ENCODE assay signal across 8 mouse cellular contexts in the genomic region with DNA sequence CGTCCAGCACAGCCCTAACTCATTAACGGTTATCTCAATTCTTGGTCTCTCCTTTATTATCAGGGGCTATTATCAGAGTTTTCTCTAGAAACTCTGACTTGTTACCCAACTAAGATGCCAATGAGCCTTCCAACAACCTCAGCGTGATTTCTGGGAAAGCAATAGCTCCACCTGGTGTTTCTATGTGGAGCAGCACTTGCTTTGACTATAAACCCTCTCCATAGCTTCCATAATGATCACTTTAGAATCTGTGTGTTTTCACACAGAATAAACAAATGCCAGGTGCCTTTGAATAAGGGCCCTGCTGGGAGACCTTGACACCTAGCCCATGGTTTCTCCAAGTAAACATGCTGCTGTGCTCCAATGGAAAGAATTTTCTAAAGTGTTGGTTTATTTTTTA. TPM values are rescaled to one million over a fixed set of nuclear protein-coding genes. Genes with fewer than 3 reads are reported as not detected.
DNase-seq lines count a peak whose midpoint lies in the region; ATAC-seq and TF ChIP-seq lines count a peak whose summit lies in the region.
"Had no signal": no experiment of that assay in that cellular context is flagged by ENCODE, and none has a peak within 500 bp of the region (broad histone marks: within the 10 kb centered on the region; RNA-seq: fewer than 3 reads in every experiment).

No protein-coding gene starts in this region.

- TF ChIP-seq POLR2A in cerebellum, adult 2 months (IDR thresholded peaks at IDR 0.05; ENCODE audit: borderline replicate concordance, insufficient read depth, low read length): no peak

- peak; percentile 41 for TF ChIP-seq CTCF in lung, postnatal 0 days (IDR thresholded peaks at IDR 0.05)
- TF ChIP-seq CTCF in cerebellum, adult 2 months (IDR thresholded peaks at IDR 0.05; ENCODE audit: borderline replicate concordance, insufficient read depth, low read depth, low read length): peak; percentile 32; the same call in 1 of the 2 replicates

- no peaks in the 10 kb centered on the region for H3K36me3 ChIP-seq in lung, postnatal 0 days (ENCODE audit: insufficient read depth, low read length)

- H3K9ac ChIP-seq in lung, postnatal 0 days (replicated peaks; ENCODE audit: low read depth): no peak overlapping the region

- no peak overlapping the region for H3K4me2 ChIP-seq in lung, postnatal 0 days (replicated peaks; ENCODE audit: low read depth, low read length)

- H3K4me1 ChIP-seq in lung, postnatal 0 days (ENCODE audit: insufficient read depth, low read depth, low read length): no peaks in the 10 kb centered on the region
- H3K4me1 ChIP-seq in cerebellum, adult 2 months (ENCODE audit: control insufficient read depth, insufficient read depth, low read length): no peaks in the 10 kb centered on the region
- H3K4me1 ChIP-seq: megakaryocyte, embryonic 14.5 days had no signal

- no peak overlapping the region for H3K27ac ChIP-seq in lung, postnatal 0 days (ENCODE audit: low read length)
- no peak overlapping the region for H3K27ac ChIP-seq in cerebellum, adult 2 months (ENCODE audit: insufficient read depth, low read length)

- peak; percentile 13 for DNase-seq in lung, postnatal 0 days (ENCODE audit: low spot score)
- DNase-seq in lung, postnatal 14 days: no peak
- peak; percentile 5 for DNase-seq in WW6 (ENCODE audit: low read depth, low spot score)
- peak; percentile 52 to 54 for DNase-seq in cerebellum, adult 2 months
- DNase-seq in induced T-regulatory cell, adult 2 months (ENCODE audit: low read depth): peak; percentile 34
- no peak for DNase-seq in spleen, postnatal 14 days (ENCODE audit: low spot score in 2 of 2)

- no peaks in the 10 kb centered on the region for H3K9me3 ChIP-seq in lung, postnatal 0 days (ENCODE audit: low read length)
- H3K9me3 ChIP-seq: megakaryocyte, embryonic 14.5 days had no signal

- WGBS in lung, postnatal 0 days: 53% methylated on average over 3 of the region's 3 CpGs
- WGBS in cerebellum, adult 2 months: 52% methylated on average over 3 of the region's 3 CpGs

- no peak overlapping the region for H3K4me3 ChIP-seq in lung, postnatal 0 days (ENCODE audit: low read depth, low read length)
- H3K4me3 ChIP-seq in cerebellum, adult 2 months (replicated peaks; ENCODE audit: insufficient read depth, low read depth, low read length): no peak overlapping the region
- H3K4me3 ChIP-seq: megakaryocyte, embryonic 14.5 days had no signal

- TF ChIP-seq EP300 in lung, postnatal 0 days (IDR thresholded peaks at IDR 0.05): no peak

- ATAC-seq in lung, postnatal 0 days: no peak
- ATAC-seq in megakaryocyte progenitor cell, adult 5-6 weeks (replicated peaks; ENCODE audit: poor library complexity): peak; percentile 85

- H3K27me3 ChIP-seq in lung, postnatal 0 days (replicated peaks; ENCODE audit: insufficient read depth, low read length): no peaks in the 10 kb centered on the region
- no peaks in the 10 kb centered on the region for H3K27me3 ChIP-seq in cerebellum, adult 2 months (ENCODE audit: control insufficient read depth, insufficient read depth, low read length)
- H3K27me3 ChIP-seq: megakaryocyte, embryonic 14.5 days had no signal

RNA-seq across cellular contexts. Expression of a gene that starts 12.8 kb away (rescaled TPM):
- not detected in 2 replicates for polyA plus RNA-seq in lung, postnatal 0 days (2015; fragmentation: Nextera tagmentation; extraction: Ambion mirVana)
- not detected in 2 replicates for polyA plus RNA-seq in cerebellum, adult 2 months (2012; rRNA removed)
- total RNA-seq in megakaryocyte progenitor cell, adult 5-6 weeks (2015): not detected in 2 replicates
- total RNA-seq in megakaryocyte progenitor cell, adult 5-6 weeks (2017): not detected in 2 replicates

Comparison
In these comparisons a context has a peak if more than half of its experiments do, and no peak if none do; other contexts are left out.
1. DNase-seq: peak in lung, postnatal 0 days (single experiment), WW6 (single experiment), cerebellum, adult 2 months (2 of 2) and induced T-regulatory cell, adult 2 months (single experiment); none in lung, postnatal 14 days (single experiment) and spleen, postnatal 14 days (0 of 2).